In genomic region chr10:120552341-120553096, GRCm38 (mm10) we compare ENCODE assay signal across 7 mouse cellular contexts.
DNase-seq lines count a peak whose midpoint lies in the region; ATAC-seq and TF ChIP-seq lines count a peak whose summit lies in the region.

No protein-coding gene starts in this region.

- H3K27me3 ChIP-seq in testis, adult 2 months (ENCODE audit: control insufficient read depth, insufficient read depth, low read length): no peaks in the 10 kb centered on the region; the same call in 1 of the 2 replicates
- H3K27me3 ChIP-seq in heart, embryonic 11.5 days (ENCODE audit: control insufficient read depth, insufficient read depth, low read length): no peaks in the 10 kb centered on the region
- H3K27me3 ChIP-seq in small intestine, adult 2 months (ENCODE audit: control insufficient read depth, insufficient read depth, low read length): peaks cover 16% of the 10 kb centered on the region

- peak overlapping the region; percentile 82 for H3K9ac ChIP-seq in heart, embryonic 11.5 days (ENCODE audit: low read depth, low read length)

- H3K36me3 ChIP-seq in testis, adult 2 months (ENCODE audit: control insufficient read depth, insufficient read depth, low read length): no peaks in the 10 kb centered on the region
- H3K36me3 ChIP-seq in heart, embryonic 11.5 days (ENCODE audit: control insufficient read depth, insufficient read depth, low read length): no peaks in the 10 kb centered on the region
- no peaks in the 10 kb centered on the region for H3K36me3 ChIP-seq in small intestine, adult 2 months (ENCODE audit: control insufficient read depth, insufficient read depth, low read length)

- H3K9me3 ChIP-seq in heart, embryonic 11.5 days (replicated peaks; ENCODE audit: control insufficient read depth, low read length): no peaks in the 10 kb centered on the region

- peaks cover 12% of the 10 kb centered on the region for H3K4me1 ChIP-seq in testis, adult 2 months (ENCODE audit: control insufficient read depth, insufficient read depth, low read length)
- H3K4me1 ChIP-seq in brown adipose tissue, adult 24 weeks (ENCODE audit: control insufficient read depth, insufficient read depth, insufficient read length, low read length): peaks cover 2% of the 10 kb centered on the region; the same call in 1 of the 2 replicates
- H3K4me1 ChIP-seq in heart, embryonic 11.5 days (ENCODE audit: control insufficient read depth, insufficient read depth, low read length): peaks cover 8% of the 10 kb centered on the region
- H3K4me1 ChIP-seq in small intestine, adult 2 months (ENCODE audit: control insufficient read depth, insufficient read depth, insufficient read length, low read length): peaks cover 14% of the 10 kb centered on the region

- no peak for TF ChIP-seq CTCF in testis, adult 2 months (IDR thresholded peaks at IDR 0.05; ENCODE audit: control insufficient read depth, insufficient read depth, insufficient replicate concordance, low read depth, low read length)
- no peak for TF ChIP-seq CTCF in small intestine, adult 2 months (IDR thresholded peaks at IDR 0.05; ENCODE audit: extremely low read depth, insufficient read length, insufficient replicate concordance, low read depth, low read length)

- no peak for TF ChIP-seq POLR2A in testis, adult 2 months (IDR thresholded peaks at IDR 0.05; ENCODE audit: control insufficient read depth, low read depth, low read length)
- no peak for TF ChIP-seq POLR2A in small intestine, adult 2 months (IDR thresholded peaks at IDR 0.05; ENCODE audit: low read depth, low read length)

- ATAC-seq in heart, embryonic 11.5 days (replicated peaks; ENCODE audit: insufficient number of reproducible peaks, low FRiP score, low TSS enrichment): peak; percentile 60; the same call in 1 of the 2 replicates
- peak; percentile 42 for ATAC-seq in megakaryocyte progenitor cell, adult 5-6 weeks (replicated peaks; ENCODE audit: poor library complexity)

- H3K4me2 ChIP-seq in heart, embryonic 11.5 days: peak overlapping the region; percentile 99

- DNase-seq in testis, postnatal 14 days (ENCODE audit: low spot score): no peak
- peak; percentile 39 for DNase-seq in kidney, postnatal 10 days

- H3K4me3 ChIP-seq in testis, adult 2 months (ENCODE audit: control insufficient read depth, low read depth, low read length): peak overlapping the region; percentile 28
- peak overlapping the region; percentile 30 for H3K4me3 ChIP-seq in brown adipose tissue, adult 24 weeks (ENCODE audit: insufficient read depth, low read depth, low read length)
- peak overlapping the region; percentile 60 for H3K4me3 ChIP-seq in heart, embryonic 11.5 days (ENCODE audit: low read depth, low read length)
- H3K4me3 ChIP-seq in small intestine, adult 2 months (ENCODE audit: low read depth, low read length): peak overlapping the region; percentile 56

- WGBS in heart, embryonic 11.5 days (ENCODE audit: insufficient replicate concordance): under 1% methylated on average over 56 of the region's 56 CpGs
- 1% methylated on average over 56 of the region's 56 CpGs for WGBS in small intestine, adult 2 months

- H3K27ac ChIP-seq in testis, adult 2 months (ENCODE audit: control insufficient read depth, insufficient read depth, low read depth, low read length): no peak overlapping the region
- H3K27ac ChIP-seq in brown adipose tissue, adult 24 weeks (replicated peaks; ENCODE audit: low read depth, low read length): no peak overlapping the region
- H3K27ac ChIP-seq in heart, embryonic 11.5 days (ENCODE audit: low read depth, low read length): peak overlapping the region; percentile 80
- H3K27ac ChIP-seq in small intestine, adult 2 months (ENCODE audit: insufficient read depth, low read depth, low read length): no peak overlapping the region
